Mouse (Mus musculus) cerebellum, adult 8-10 months (tissue): Measurements from ENCODE around the gene A630001G21Rik.

ENCODE experiments used
- DNase-seq: peaks from one replicate; pipeline ENCODE4 v3.0.0; 2022

A630001G21Rik gene

DNA sequence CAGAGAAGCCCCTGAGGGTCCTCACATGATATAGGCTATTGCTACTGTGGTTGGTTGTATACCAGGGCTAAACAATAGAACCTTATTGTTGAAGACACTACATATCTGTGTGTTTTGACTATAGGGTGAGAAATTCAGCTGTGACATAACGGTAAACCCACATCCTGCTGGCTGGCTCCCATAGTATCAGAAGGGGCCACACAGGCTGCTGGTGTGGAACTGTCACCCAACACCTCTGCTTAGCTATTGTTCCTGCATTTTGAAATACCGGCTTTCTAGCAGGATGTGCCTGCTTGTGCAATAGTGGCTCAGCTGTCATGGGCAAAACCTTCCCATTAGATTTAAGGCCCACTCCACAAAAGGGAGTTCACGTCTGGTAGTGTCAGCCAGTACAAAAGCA is 45.9 kb downstream of the A630001G21Rik start:
- no peak for DNase-seq

DNA sequence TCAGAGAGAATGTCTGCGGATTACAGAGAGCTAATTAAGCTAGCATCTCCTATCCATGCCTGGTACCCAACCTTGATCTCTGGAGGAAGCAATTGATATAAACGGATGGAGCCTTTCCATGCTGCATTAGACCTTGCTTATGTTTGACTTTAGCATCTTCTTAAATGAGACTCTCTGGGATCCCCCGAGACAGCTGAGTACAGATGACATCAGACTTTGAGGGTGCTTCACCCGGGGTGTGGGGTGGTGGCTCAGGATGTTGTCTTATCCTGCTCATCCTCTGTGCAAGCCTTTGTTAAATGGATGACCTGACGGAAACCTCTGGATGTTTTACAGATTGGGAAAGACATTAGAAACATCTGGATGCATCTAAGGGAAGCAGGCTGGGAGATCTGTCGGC is 48.0 kb downstream of the A630001G21Rik start:
- no peak for DNase-seq

DNA sequence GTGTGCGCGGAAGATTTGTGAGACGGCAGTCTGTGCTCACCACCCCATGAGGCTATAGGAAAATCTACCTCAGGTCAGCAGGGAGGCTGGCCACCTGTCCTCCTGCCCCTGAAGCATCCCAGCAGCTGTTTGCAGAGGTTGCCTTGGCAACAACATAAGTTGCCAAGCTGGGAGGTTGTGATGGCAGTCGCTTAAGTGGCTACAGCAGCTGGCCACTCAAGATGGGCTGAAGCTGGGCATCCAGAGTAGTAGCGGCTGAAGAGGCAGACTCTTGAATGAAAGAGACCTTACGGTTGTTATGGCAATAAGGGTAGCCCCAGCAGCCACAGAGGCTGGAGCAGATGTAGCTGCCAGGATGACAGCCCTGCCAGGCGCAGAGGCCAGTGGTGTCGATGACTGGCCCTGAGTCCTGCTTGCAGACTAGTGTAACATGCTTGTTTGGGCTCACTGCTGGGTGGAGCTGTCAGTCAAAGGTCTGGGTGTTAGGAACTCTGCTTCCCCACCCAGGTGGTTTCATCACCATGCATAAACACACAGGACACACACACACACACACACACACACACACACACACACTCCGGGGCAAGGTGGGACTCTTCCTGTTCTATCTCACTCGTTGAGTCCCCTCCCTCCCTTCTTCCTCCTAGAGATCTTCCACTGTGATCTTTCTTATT is 58.1 kb downstream of the A630001G21Rik start:
- DNase-seq = no peak

DNA sequence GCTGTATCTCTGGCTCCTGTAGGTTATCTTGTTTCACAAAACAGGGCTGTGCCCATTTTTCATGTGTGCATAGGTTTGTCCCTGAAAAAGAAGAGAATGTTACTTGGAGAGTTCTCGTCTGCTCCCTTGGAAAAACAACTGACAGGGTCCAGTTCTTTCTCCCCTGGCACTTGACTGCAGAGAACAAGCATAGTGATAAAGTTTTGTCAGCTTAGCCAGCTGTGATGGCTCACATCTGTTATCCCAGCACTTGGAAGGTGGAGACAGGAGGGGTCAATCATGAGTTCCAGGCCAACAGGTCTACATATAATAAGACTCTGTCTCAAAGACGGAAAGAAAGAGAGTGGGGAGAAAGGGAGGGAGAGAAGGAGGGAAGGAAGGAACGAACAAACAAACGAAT is 59.4 kb downstream of the A630001G21Rik start:
- no peak for DNase-seq

DNA sequence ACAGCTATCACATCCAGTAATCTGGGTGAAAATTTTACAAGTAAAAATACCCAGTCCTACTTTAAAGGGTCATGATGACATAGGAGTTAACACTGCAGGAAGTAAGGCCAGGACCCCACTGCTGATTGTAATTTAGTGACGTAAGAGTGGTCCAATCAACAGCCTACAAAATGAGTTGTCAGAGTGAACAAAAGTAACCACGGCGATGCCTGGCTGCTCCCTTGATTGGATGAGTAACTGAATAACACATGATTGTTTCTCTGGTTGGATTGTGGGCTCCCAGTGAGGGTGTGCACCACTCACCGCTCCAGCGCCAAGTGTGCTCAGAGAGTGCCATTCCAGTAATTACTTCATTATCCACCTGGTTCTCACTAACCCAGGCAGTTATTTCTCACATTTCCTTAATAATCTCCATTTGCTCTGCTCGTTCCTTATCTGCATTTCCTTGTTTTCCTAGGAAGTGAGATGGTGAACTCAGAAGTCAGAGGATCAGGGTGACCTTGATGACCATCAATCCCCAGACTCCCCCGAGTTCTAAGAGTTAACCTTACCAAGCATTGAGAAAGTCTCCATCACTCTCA is 61.9 kb downstream of the A630001G21Rik start:
- DNase-seq = no peak

DNA sequence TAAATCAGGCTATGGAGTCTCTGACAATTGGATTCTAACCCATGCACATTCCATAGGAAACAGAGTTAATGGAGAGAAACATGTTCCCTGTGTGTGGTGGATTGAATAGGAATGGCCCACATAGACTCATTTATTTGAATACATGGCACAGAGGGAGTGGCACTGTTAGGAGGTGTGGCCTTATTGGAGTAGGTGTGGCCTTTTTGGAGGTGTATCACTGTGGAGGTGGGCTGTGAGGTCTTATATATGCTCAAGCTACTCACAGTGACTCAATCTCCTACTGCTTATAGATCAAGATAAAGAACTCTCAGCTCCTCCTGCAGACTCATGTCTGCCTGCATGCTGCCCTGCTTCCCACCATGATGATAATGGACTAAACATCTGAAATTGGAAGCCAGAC is 63.9 kb downstream of the A630001G21Rik start:
- DNase-seq = no peak

DNA sequence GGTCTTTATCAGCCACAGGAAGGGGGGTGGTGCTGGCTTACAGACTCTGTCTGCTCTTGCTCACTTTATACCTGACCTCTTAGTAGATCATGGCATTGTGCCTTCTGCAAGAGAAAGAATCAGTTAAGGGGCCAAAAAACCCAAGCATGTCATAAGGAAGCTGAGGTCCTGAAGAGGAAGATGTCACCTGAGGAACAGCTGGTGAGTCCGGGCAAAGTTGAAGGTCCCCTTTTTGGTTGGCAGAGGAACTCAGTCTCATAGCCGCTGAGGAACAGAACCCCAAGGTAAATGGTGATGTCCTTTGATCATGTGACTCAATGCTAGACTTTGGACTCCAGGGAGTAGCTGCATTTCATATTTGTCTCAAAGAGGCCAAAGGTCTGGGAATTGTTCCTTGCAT is 71.7 kb downstream of the A630001G21Rik start:
- DNase-seq = no peak

DNA sequence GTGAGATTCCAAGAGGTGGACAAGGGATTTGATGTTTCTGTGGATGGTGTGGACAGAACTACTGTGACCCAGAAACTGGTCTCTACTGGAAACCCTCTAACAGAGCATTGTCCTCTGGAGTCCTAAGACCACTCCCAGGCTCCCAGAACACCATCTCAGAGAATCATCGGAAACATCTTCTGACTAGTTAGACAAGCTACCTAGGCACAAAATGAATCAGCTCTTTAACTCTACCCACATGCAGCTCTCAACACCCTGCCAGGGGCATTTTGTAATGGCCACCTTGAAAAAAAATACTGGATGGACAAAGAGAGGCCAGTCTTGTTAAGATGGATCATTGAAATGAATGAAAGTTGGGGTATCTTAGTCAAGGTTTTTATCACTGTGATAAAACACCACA is 72.9 kb downstream of the A630001G21Rik start:
- DNase-seq = no peak

DNA sequence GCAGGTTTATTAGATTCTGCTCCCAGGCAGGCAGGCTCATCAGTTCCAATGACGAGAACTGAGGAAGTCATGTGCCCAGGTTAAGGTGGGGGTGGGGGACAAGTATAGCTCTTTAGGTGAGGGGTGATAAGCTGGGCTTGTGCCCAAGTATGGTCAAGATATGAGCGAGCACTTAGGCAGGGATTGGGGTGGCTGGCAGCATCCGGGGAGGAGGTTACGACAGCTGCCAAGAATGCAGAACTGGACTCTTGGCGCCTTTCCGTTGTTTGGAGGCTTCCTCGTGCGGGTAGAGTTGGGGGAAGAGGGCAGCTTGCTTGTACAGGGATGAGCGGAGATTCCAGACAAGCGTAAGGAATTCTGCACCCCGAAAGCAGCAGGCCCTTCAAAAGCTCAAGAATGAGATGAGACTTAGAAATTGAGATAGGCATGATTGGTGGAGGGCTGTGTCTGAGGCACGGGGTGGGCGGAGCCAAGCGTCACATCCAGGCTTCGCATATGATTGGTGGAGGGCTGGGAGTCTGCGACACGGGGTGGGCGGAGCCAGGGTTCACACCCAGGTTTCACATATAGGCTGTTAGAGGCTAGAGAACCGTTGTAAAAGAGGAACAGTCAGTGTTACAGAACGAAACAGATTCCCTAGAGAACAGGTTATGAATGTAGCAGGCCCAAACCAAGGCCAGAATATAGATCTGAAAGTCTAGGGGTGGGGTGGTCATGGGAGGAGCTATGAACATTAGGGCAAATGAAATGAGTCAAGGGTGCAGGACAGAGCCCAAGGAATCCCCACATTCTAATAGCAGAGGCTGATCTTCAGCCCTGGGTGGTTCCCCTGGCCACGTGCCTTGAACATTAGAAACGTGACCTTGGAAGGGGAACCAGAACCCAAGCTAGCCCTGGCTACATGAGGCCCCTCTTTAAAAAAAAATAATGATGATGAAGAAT is 74.9 kb downstream of the A630001G21Rik start:
- peak; percentile 17 for DNase-seq

DNA sequence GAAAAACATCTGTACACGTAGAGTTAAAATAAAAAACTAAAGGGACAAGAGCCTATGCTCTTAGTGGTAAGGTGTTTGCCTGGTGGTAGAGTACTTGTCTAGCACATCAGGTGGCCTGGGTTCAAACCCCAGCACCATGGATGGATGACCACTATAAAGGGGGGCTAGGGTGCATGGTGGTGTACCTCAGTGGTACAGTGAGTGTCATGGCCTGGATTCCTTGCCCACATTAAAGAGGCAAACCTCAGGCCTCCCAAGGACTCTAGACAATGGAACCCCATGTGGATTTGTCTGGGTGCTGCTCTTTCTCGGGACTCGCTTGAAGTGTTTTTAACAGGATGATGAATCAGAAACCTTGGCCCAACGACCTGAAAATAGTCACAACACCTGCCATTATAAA is 75.9 kb downstream of the A630001G21Rik start:
- DNase-seq = no peak

DNA sequence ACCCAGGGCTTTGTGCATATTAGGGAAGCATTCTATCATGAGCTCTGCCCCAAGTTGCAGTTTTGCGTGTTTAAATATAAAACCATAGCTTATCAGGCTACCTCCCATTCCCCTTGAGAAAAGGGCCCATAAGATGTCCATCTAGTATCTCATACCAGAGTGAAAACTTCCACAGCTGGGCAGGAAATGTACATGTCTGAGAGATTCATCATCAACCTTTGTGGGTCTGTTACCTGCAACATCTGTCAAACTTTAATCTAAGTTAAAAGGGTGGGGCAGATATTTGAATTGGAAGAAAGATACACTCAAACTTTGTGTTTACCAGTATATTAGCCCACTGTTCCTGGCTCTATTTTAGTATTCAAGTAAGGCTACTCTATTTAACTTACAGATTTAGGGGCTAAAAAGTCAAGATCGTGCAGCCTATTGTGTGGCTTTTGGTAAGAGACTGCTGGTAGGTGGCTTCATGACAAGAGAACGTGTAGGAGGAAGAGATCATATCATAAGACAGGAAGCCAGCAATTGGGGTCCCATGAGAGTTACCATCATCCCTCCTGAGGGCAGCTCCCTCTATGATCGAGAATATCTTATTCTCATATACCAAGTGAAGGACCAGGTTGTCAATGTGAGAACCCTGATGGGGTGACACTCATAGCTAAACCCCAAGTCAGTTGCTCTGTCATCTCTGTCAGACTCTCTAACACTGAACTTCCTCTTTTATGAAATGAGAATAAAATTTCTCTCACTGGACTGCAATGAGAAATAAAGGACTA is 80.5 kb downstream of the A630001G21Rik start:
- DNase-seq = no peak

DNA sequence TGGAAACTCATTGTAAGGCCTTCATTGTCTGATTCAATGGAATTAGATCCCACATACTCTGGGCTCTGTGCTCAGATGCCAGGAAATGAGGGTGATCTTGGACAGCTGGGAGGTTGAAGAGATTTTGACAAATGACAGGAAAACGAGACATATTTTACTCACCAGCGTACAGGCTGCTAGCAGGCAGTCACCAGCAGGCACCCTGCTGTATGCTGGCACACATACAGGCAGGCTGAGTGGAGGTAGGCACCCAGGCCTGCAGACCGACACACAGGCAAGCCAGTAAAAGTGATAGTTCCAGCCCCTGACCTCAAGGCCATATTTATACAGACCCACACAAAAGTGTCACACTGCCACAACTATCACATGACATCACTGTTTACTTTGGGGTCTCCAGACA is 82.8 kb downstream of the A630001G21Rik start:
- DNase-seq = no peak

DNA sequence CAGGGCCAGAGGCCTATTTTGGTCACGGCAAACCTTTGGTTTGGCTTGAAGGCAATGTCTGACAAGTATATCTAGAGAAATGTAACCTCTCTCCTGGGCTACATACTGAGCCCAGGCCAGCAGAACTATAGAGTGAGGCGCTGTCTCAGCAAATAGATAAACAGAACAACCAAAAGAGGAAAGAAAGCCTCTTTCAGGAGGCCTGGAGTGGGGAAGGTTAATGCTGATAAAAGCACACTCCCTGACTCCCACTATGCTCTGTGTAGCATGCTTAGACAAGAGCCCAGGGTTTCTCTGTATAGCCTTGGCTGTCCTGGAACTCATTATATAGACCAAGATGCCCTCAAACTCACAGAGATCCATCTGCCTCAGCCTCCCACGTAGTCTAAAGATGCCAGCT is 85.2 kb downstream of the A630001G21Rik start:
- DNase-seq = no peak

DNA sequence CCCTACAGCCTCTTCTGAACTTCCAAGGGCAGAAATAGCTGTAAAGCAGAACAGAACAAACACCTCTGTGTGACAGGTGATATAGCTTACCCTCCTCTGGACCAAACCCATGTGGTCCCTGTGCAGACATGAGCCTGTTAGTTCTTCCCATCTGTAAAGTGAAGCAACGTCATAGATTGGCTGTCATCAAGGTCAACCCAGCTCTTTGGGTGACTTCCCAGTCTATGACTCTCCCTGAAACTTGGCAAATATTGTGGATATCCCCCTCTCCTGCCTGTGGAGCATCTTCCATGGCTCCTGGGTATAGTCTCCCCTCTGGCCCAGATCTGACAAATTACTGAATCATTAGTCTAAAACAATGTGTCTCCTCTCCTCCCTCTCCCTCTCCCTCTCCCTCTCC is 86.2 kb downstream of the A630001G21Rik start:
- no peak for DNase-seq

DNA sequence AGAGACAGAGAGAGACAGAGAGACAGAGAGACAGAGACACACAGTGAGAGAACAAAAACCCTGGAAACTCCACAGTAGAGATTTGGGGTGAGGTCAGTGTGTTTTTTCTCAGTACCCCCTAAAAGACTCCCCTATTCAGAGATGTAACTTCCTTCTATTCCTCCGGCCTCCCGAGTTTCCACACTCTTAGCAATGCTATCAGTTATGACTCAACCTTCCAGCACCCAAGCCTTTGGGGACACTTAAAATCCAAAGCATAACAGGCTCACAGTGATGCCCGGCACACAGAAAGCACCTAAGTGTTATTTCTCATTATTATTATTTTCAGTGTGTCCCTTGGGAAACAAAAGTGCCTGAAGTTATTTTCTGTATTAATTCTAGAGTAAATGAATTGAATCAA is 87.9 kb downstream of the A630001G21Rik start:
- DNase-seq = no peak

DNA sequence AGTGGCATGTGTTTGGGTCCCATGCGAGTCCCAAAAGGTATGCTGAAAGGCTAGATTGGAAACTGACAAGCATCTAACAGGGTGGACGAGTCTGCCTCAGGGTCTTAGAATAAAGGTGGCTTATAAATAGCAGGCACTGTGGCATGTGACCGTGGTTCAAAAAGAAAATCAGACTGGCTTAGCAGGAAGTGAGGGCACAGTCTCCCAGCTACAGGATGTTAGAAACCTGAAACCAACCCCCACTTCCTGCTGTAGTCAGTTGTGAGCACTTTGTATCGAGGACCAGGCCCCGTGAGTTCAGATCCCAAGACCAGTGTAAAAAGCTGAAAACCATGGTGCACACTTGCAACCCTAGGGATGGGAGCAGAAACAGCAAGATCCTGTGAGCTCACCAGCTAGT is 91.1 kb downstream of the A630001G21Rik start:
- DNase-seq = no peak

DNA sequence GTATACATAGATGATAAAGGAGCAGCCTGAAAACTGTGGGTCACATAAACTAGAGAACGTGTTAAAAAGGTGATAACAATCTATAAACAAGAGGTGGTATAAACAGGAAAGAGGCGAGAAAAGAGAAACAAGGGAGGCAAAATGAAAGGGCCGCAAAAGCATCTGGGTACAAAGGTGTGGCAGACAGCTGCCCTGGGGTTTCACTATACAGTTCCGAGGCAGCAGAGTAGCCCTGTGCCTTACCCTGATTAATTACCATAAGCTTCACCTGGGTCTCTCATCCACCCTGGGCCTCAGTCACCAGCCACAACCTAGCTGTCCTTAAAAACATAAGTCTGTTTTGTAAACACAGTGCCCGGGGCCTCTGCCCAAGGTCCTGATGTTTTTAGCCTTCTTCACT is 91.8 kb downstream of the A630001G21Rik start:
- no peak for DNase-seq

DNA sequence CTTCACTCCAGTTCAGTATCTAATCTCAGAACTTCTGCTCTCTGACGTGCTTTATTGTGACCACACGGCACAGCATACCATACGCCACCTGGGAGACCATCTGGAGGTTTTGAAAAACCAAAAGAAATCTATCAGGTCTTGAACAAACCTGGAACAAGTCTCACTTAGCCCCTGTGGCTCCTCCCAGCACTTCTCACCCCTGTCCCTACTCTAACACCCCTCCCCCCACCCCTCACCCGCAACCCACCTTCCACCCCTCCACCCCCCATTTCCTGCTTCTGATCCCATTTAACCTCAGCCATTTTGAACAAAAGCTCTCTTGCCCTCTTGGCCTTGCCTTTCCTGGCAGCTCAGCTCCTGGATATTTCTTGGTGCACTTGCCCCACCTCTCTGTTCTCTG is 98.2 kb downstream of the A630001G21Rik start:
- no peak for DNase-seq
